Comparison of ENCODE assay signal across 8 mouse cellular contexts in genomic region chr3:90293352-90294063, GRCm38 (mm10). TPM values are rescaled to one million over a fixed set of nuclear protein-coding genes. Genes with fewer than 3 reads are reported as not detected.
A peak's percentile ranks its signal among the peaks of the same experiment; 100 is the strongest.
DNase-seq lines count a peak whose midpoint lies in the region; ATAC-seq and TF ChIP-seq lines count a peak whose summit lies in the region.

No protein-coding gene starts in this region.

- peaks cover 13% of the 10 kb centered on the region; the same call in 1 of the 2 replicates for H3K4me1 ChIP-seq in intestine, embryonic 14.5 days (replicated peaks; ENCODE audit: control insufficient read depth, insufficient read depth, low read length)
- H3K4me1 ChIP-seq in limb, embryonic 13.5 days = peaks cover 22% of the 10 kb centered on the region
- peaks cover 32% of the 10 kb centered on the region for H3K4me1 ChIP-seq in midbrain, embryonic 16.5 days (ENCODE audit: control insufficient read depth, insufficient read depth, low read length)
- H3K4me1 ChIP-seq in stomach, embryonic 16.5 days (ENCODE audit: control insufficient read depth, insufficient read depth, low read length) = peaks cover 11% of the 10 kb centered on the region

- H3K27ac ChIP-seq in gastrocnemius, adult 2 months = peak overlapping the region; percentile 97
- peak overlapping the region; percentile 96 for H3K27ac ChIP-seq in intestine, embryonic 14.5 days (ENCODE audit: low read depth)
- peak overlapping the region; percentile 96 for H3K27ac ChIP-seq in limb, embryonic 13.5 days
- peak overlapping the region; percentile 93 for H3K27ac ChIP-seq in midbrain, embryonic 16.5 days (ENCODE audit: low read length)
- peak overlapping the region; percentile 96 for H3K27ac ChIP-seq in stomach, embryonic 16.5 days (ENCODE audit: low read length)

- no peaks in the 10 kb centered on the region for H3K27me3 ChIP-seq in intestine, embryonic 14.5 days (replicated peaks; ENCODE audit: control insufficient read depth, insufficient read depth, low read length)
- no peaks in the 10 kb centered on the region for H3K27me3 ChIP-seq in limb, embryonic 13.5 days
- H3K27me3 ChIP-seq in midbrain, embryonic 16.5 days (ENCODE audit: control insufficient read depth, insufficient read depth, low read depth, low read length) = no peaks in the 10 kb centered on the region
- H3K27me3 ChIP-seq in stomach, embryonic 16.5 days (ENCODE audit: control insufficient read depth, insufficient read depth, low read length) = no peaks in the 10 kb centered on the region

- peak; percentile 56 for ATAC-seq in intestine, embryonic 14.5 days (replicated peaks; ENCODE audit: low FRiP score, low TSS enrichment, low read depth)
- peak; percentile 8 for ATAC-seq in limb, embryonic 13.5 days (ENCODE audit: low FRiP score, low read depth)
- peak; percentile 46 for ATAC-seq in midbrain, embryonic 16.5 days
- peak; percentile 11 for ATAC-seq in stomach, embryonic 16.5 days (ENCODE audit: insufficient read depth, low FRiP score)

- H3K9me3 ChIP-seq in intestine, embryonic 14.5 days (ENCODE audit: control insufficient read depth, low read length) = no peaks in the 10 kb centered on the region
- no peaks in the 10 kb centered on the region for H3K9me3 ChIP-seq in limb, embryonic 13.5 days
- H3K9me3 ChIP-seq in midbrain, embryonic 16.5 days (replicated peaks; ENCODE audit: control insufficient read depth, low read length, poor library complexity, severe bottlenecking) = no peaks in the 10 kb centered on the region
- H3K9me3 ChIP-seq in stomach, embryonic 16.5 days (replicated peaks; ENCODE audit: control insufficient read depth, low read length) = no peaks in the 10 kb centered on the region

- H3K9ac ChIP-seq in intestine, embryonic 14.5 days (ENCODE audit: low read length) = peak overlapping the region; percentile 74
- peak overlapping the region; percentile 90 for H3K9ac ChIP-seq in limb, embryonic 13.5 days
- H3K9ac ChIP-seq in midbrain, embryonic 16.5 days (ENCODE audit: low read depth, low read length) = peak overlapping the region; percentile 69
- peak overlapping the region; percentile 98 for H3K9ac ChIP-seq in stomach, embryonic 16.5 days (ENCODE audit: low read length)

- no peaks in the 10 kb centered on the region for H3K36me3 ChIP-seq in intestine, embryonic 14.5 days (ENCODE audit: control insufficient read depth, insufficient read depth, low read length)
- H3K36me3 ChIP-seq in limb, embryonic 13.5 days = peaks cover 8% of the 10 kb centered on the region; the same call in 1 of the 2 replicates
- no peaks in the 10 kb centered on the region for H3K36me3 ChIP-seq in midbrain, embryonic 16.5 days (ENCODE audit: control insufficient read depth, insufficient read depth, low read length)
- H3K36me3 ChIP-seq in stomach, embryonic 16.5 days (ENCODE audit: control insufficient read depth, insufficient read depth, low read length) = no peaks in the 10 kb centered on the region

- under 1% methylated on average over 25 of the region's 68 CpGs for WGBS in intestine, embryonic 14.5 days
- under 1% methylated on average over 33 of the region's 68 CpGs for WGBS in limb, embryonic 13.5 days
- WGBS in midbrain, embryonic 16.5 days = under 1% methylated on average over 26 of the region's 68 CpGs
- under 1% methylated on average over 26 of the region's 68 CpGs for WGBS in stomach, embryonic 16.5 days

- intact Hi-C loops in gastrocnemius, adult 2 months (cut with DNase I) = no loop called here

- DNase-seq in ovary, adult 18-20 months (ENCODE audit: low spot score) = peak; percentile 14
- no peak for DNase-seq in ovary, postnatal 14 days (ENCODE audit: low spot score)
- peak; percentile 65 to 85 for DNase-seq in cerebellum, postnatal 25 days
- DNase-seq in gastrocnemius, adult 2 months = peak; percentile 85
- peak; percentile 87 for DNase-seq in intestine, embryonic 14.5 days (ENCODE audit: low spot score)

- no peak for TF ChIP-seq CTCF in gastrocnemius, adult 2 months (IDR thresholded peaks at IDR 0.05)

- peak overlapping the region; percentile 91 for H3K4me2 ChIP-seq in intestine, embryonic 14.5 days (ENCODE audit: low read length)
- H3K4me2 ChIP-seq in limb, embryonic 13.5 days (replicated peaks) = peak overlapping the region; percentile 89
- H3K4me2 ChIP-seq in midbrain, embryonic 16.5 days (ENCODE audit: low read length) = peak overlapping the region; percentile 87
- H3K4me2 ChIP-seq in stomach, embryonic 16.5 days (ENCODE audit: low read depth, low read length) = peak overlapping the region; percentile 63

- peak overlapping the region; percentile 91 for H3K4me3 ChIP-seq in gastrocnemius, adult 2 months
- H3K4me3 ChIP-seq in intestine, embryonic 14.5 days (ENCODE audit: low read depth, low read length) = peak overlapping the region; percentile 74
- peak overlapping the region; percentile 87 for H3K4me3 ChIP-seq in limb, embryonic 13.5 days
- peak overlapping the region; percentile 86 for H3K4me3 ChIP-seq in midbrain, embryonic 16.5 days (ENCODE audit: low read depth, low read length)
- peak overlapping the region; percentile 89 for H3K4me3 ChIP-seq in stomach, embryonic 16.5 days (replicated peaks; ENCODE audit: low read length)

RNA-seq across cellular contexts. Expression of gene Gatad2b, which starts 0.5 kb away (rescaled TPM):
- 10 to 100 TPM; 50.2 to 53.9 TPM for total RNA-seq in gastrocnemius, adult 2 months (2021)
- 15.5 and 16.0 TPM in 2 replicates for polyA plus RNA-seq in intestine, embryonic 14.5 days (2014; fragmentation: Nextera tagmentation; extraction: Ambion mirVana)
- 19.4 and 19.6 TPM in 2 replicates for polyA plus RNA-seq in limb, embryonic 13.5 days (2015; fragmentation: Nextera tagmentation; extraction: Ambion mirVana)
- 10.9 and 12.0 TPM in 2 replicates for polyA plus RNA-seq in midbrain, embryonic 16.5 days (2015; fragmentation: Nextera tagmentation; extraction: Ambion mirVana)
- 8.1 and 8.2 TPM in 2 replicates for polyA plus RNA-seq in stomach, embryonic 16.5 days (2015; fragmentation: Nextera tagmentation; extraction: Ambion mirVana)

RNA-seq across cellular contexts. Expression of gene Dennd4b, which starts 28.5 kb away (rescaled TPM):
- 10 to 100 TPM; 82.2 to 84.2 TPM for total RNA-seq in gastrocnemius, adult 2 months (2021)
- 3.6 and 4.9 TPM in 2 replicates for polyA plus RNA-seq in intestine, embryonic 14.5 days (2014; fragmentation: Nextera tagmentation; extraction: Ambion mirVana)
- polyA plus RNA-seq in limb, embryonic 13.5 days (2015; fragmentation: Nextera tagmentation; extraction: Ambion mirVana) = 4.2 and 5.3 TPM in 2 replicates
- polyA plus RNA-seq in midbrain, embryonic 16.5 days (2015; fragmentation: Nextera tagmentation; extraction: Ambion mirVana) = 7.8 and 8.5 TPM in 2 replicates
- polyA plus RNA-seq in stomach, embryonic 16.5 days (2015; fragmentation: Nextera tagmentation; extraction: Ambion mirVana) = 3.8 and 4.3 TPM in 2 replicates

RNA-seq across cellular contexts. Expression of gene Crtc2, which starts 39.5 kb away (rescaled TPM):
- total RNA-seq in gastrocnemius, adult 2 months (2021) = 10 to 100 TPM; 16.8 to 17.3 TPM
- polyA plus RNA-seq in intestine, embryonic 14.5 days (2014; fragmentation: Nextera tagmentation; extraction: Ambion mirVana) = 17.3 and 17.5 TPM in 2 replicates
- 22.0 and 23.6 TPM in 2 replicates for polyA plus RNA-seq in limb, embryonic 13.5 days (2015; fragmentation: Nextera tagmentation; extraction: Ambion mirVana)
- 21.5 and 24.6 TPM in 2 replicates for polyA plus RNA-seq in midbrain, embryonic 16.5 days (2015; fragmentation: Nextera tagmentation; extraction: Ambion mirVana)
- polyA plus RNA-seq in stomach, embryonic 16.5 days (2015; fragmentation: Nextera tagmentation; extraction: Ambion mirVana) = 18.2 and 21.1 TPM in 2 replicates

RNA-seq across cellular contexts. Expression of gene Slc39a1, which starts 45.5 kb away (rescaled TPM):
- 10 to 100 TPM; 41.6 to 50.6 TPM for total RNA-seq in gastrocnemius, adult 2 months (2021)
- polyA plus RNA-seq in intestine, embryonic 14.5 days (2014; fragmentation: Nextera tagmentation; extraction: Ambion mirVana) = 101 and 104 TPM in 2 replicates
- 102 and 103 TPM in 2 replicates for polyA plus RNA-seq in limb, embryonic 13.5 days (2015; fragmentation: Nextera tagmentation; extraction: Ambion mirVana)
- polyA plus RNA-seq in midbrain, embryonic 16.5 days (2015; fragmentation: Nextera tagmentation; extraction: Ambion mirVana) = 43.0 and 46.8 TPM in 2 replicates
- 101 and 122 TPM in 2 replicates for polyA plus RNA-seq in stomach, embryonic 16.5 days (2015; fragmentation: Nextera tagmentation; extraction: Ambion mirVana)

RNA-seq across cellular contexts. Expression of gene Creb3l4, which starts 50.2 kb away (rescaled TPM):
- total RNA-seq in gastrocnemius, adult 2 months (2021) = not detected
- polyA plus RNA-seq in intestine, embryonic 14.5 days (2014; fragmentation: Nextera tagmentation; extraction: Ambion mirVana) = 5.8 and 6.9 TPM in 2 replicates
- polyA plus RNA-seq in limb, embryonic 13.5 days (2015; fragmentation: Nextera tagmentation; extraction: Ambion mirVana) = 10.9 and 12.5 TPM in 2 replicates
- 1.1 and 2.2 TPM in 2 replicates for polyA plus RNA-seq in midbrain, embryonic 16.5 days (2015; fragmentation: Nextera tagmentation; extraction: Ambion mirVana)
- 28.9 and 34.4 TPM in 2 replicates for polyA plus RNA-seq in stomach, embryonic 16.5 days (2015; fragmentation: Nextera tagmentation; extraction: Ambion mirVana)
